Mouse (Mus musculus) MEL (cell line): ENCODE measurements around the gene Wdr70. TPM values are rescaled to one million over a fixed set of nuclear protein-coding genes. Genes with fewer than 3 reads are reported as not detected.

Experiments
- DNase-seq: peaks from one replicate; pipeline ENCODE4 v3.0.0; 2011; ENCODE audit warnings: low read depth, low spot score
- H3K27ac ChIP-seq: 2 replicates; pipeline ENCODE4 v1.5.1; 2012; ENCODE audit warnings: low read depth, mild to moderate bottlenecking, control low read depth, low read length, moderate library complexity; ENCODE audit not compliant: control insufficient read depth
- H3K27me3 ChIP-seq, 2 experiments: fragments of 150-350 bp in 1 of 2; sonication (generic) in 1 of 2; 2 replicates each; pipeline ENCODE4 v1.6.1; 2012; ENCODE audit warnings: low read length in 2 of 2, mild to moderate bottlenecking in 2 of 2, improper control_type of control experiment in 1 of 2, moderate library complexity in 1 of 2; ENCODE audit not compliant: insufficient read depth in 2 of 2, control insufficient read depth in 1 of 2
- H3K36me3 ChIP-seq, 2 experiments: 2 replicates each; pipeline ENCODE4 v1.6.1; 2012 to 2014; ENCODE audit warnings: low read length in 2 of 2, improper control_type of control experiment in 1 of 2, inconsistent platforms in 1 of 2, mild to moderate bottlenecking in 1 of 2; ENCODE audit not compliant: insufficient read depth in 2 of 2, control insufficient read depth in 1 of 2
- H3K4me1 ChIP-seq, 2 experiments: fragments of 150-350 bp in 1 of 2; sonication (generic) in 1 of 2; 2 replicates each; pipeline ENCODE4 v1.6.1; 2012; ENCODE audit warnings: low read length in 2 of 2, improper control_type of control experiment in 1 of 2, mild to moderate bottlenecking in 1 of 2; ENCODE audit not compliant: insufficient read depth in 2 of 2, control insufficient read depth in 1 of 2
- H3K4me3 ChIP-seq, 2 experiments: fragments of 150-350 bp in 1 of 2; sonication (generic) in 1 of 2; 2 replicates each; pipeline ENCODE4 v1.5.1; 2012; ENCODE audit warnings: low read depth in 2 of 2, low read length in 2 of 2, mild to moderate bottlenecking in 2 of 2, moderate library complexity in 2 of 2, control low read depth in 1 of 2, improper control_type of control experiment in 1 of 2; ENCODE audit not compliant: control insufficient read depth in 1 of 2, insufficient read depth in 1 of 2
- H3K79me2 ChIP-seq: 2 replicates; pipeline ENCODE4 v1.6.1; 2012; ENCODE audit warnings: mild to moderate bottlenecking, low read length, moderate library complexity; ENCODE audit not compliant: control insufficient read depth, poor library complexity, insufficient read depth
- H3K9ac ChIP-seq: 2 replicates; pipeline ENCODE4 v1.6.1; 2012; ENCODE audit warnings: low read depth, mild to moderate bottlenecking, control low read depth, low read length, moderate library complexity; ENCODE audit not compliant: control insufficient read depth, poor library complexity, severe bottlenecking
- H3K9me3 ChIP-seq: fragments of 150-350 bp; sonication (generic); replicated peaks from 2 replicates; pipeline ENCODE4 v1.6.1; 2012; ENCODE audit warnings: mild to moderate bottlenecking, low read length, improper control_type of control experiment, moderate library complexity; ENCODE audit not compliant: insufficient read depth
- BHLHE40 ChIP-seq: IDR thresholded peaks from 2 replicates; pipeline ENCODE4 v1.6.1; 2012; ENCODE audit warnings: low read depth, mild to moderate bottlenecking, inconsistent platforms, low read length, improper control_type of control experiment, borderline replicate concordance
- CHD1 ChIP-seq: IDR thresholded peaks from 2 replicates; pipeline ENCODE4 v1.6.1; 2012; ENCODE audit warnings: low read depth, mild to moderate bottlenecking, inconsistent platforms, low read length, improper control_type of control experiment
- CHD2 ChIP-seq: IDR thresholded peaks from 2 replicates; pipeline ENCODE4 v1.6.1; 2011; ENCODE audit warnings: low read length, improper control_type of control experiment
- CTCF ChIP-seq, 3 experiments: IDR thresholded peaks in 2 of 3; conservative IDR thresholded peaks in 1 of 3; 2 replicates each; pipeline ENCODE4 v1.5.1; 2011 to 2012; ENCODE audit warnings: low read length in 3 of 3, low read depth in 2 of 3, mild to moderate bottlenecking in 2 of 3, improper control_type of control experiment in 1 of 3, inconsistent platforms in 1 of 3, mixed read lengths in 1 of 3, moderate library complexity in 1 of 3; ENCODE audit not compliant: control insufficient read depth in 1 of 3, insufficient read depth in 1 of 3, poor library complexity in 1 of 3, severe bottlenecking in 1 of 3
- ELF1 ChIP-seq: IDR thresholded peaks from 2 replicates; pipeline ENCODE4 v1.6.1; 2014; ENCODE audit warnings: low read depth, mild to moderate bottlenecking, inconsistent platforms, low read length, improper control_type of control experiment, moderate library complexity
- EP300 ChIP-seq, 2 experiments: IDR thresholded peaks; 2 replicates each; pipeline ENCODE4 v1.6.1; 2011; ENCODE audit warnings: improper control_type of control experiment in 2 of 2, low read length in 2 of 2, low read depth in 1 of 2, mild to moderate bottlenecking in 1 of 2
- ETS1 ChIP-seq: IDR thresholded peaks from 2 replicates; pipeline ENCODE4 v1.6.1; 2012; ENCODE audit warnings: low read depth, mild to moderate bottlenecking, inconsistent platforms, low read length, improper control_type of control experiment, moderate library complexity
- GABPA ChIP-seq: IDR thresholded peaks from 2 replicates; pipeline ENCODE4 v1.6.1; 2012; ENCODE audit warnings: low read depth, mild to moderate bottlenecking, inconsistent platforms, low read length, improper control_type of control experiment, moderate library complexity
- GATA1 ChIP-seq: IDR thresholded peaks from 2 replicates; pipeline ENCODE4 v1.6.1; 2011; ENCODE audit warnings: low read depth, low read length, improper control_type of control experiment
- HCFC1 ChIP-seq: IDR thresholded peaks from 2 replicates; pipeline ENCODE4 v1.6.1; 2012; ENCODE audit warnings: low read depth, mild to moderate bottlenecking, inconsistent platforms, low read length, improper control_type of control experiment, moderate library complexity
- JUND ChIP-seq: IDR thresholded peaks from 2 replicates; pipeline ENCODE4 v1.6.1; 2011; ENCODE audit warnings: low read depth, mild to moderate bottlenecking, improper control_type of control experiment, low read length
- MAX ChIP-seq: IDR thresholded peaks from 2 replicates; pipeline ENCODE4 v1.6.1; 2011; ENCODE audit warnings: low read length, improper control_type of control experiment
- MAZ ChIP-seq: IDR thresholded peaks from 2 replicates; pipeline ENCODE4 v1.6.1; 2012; ENCODE audit warnings: low read depth, mild to moderate bottlenecking, inconsistent platforms, low read length, improper control_type of control experiment
- NELFE ChIP-seq: IDR thresholded peaks from 2 replicates; pipeline ENCODE4 v1.6.1; 2011; ENCODE audit warnings: low read depth, low read length, improper control_type of control experiment
- POLR2A ChIP-seq, 2 experiments: IDR thresholded peaks; 2 replicates each; pipeline ENCODE4 v1.6.1; 2011 to 2012; ENCODE audit warnings: low read length in 2 of 2, mild to moderate bottlenecking in 2 of 2, control low read depth in 1 of 2, improper control_type of control experiment in 1 of 2, low read depth in 1 of 2, moderate library complexity in 1 of 2; ENCODE audit not compliant: control insufficient read depth in 1 of 2, insufficient read depth in 1 of 2, poor library complexity in 1 of 2
- POLR2AphosphoS2 ChIP-seq: IDR thresholded peaks from 2 replicates; pipeline ENCODE4 v1.6.1; 2011; ENCODE audit warnings: low read length, improper control_type of control experiment
- POLR2AphosphoS5 ChIP-seq: IDR thresholded peaks from 2 replicates; pipeline ENCODE4 v1.6.1; 2012; ENCODE audit warnings: low read depth, borderline replicate concordance, mild to moderate bottlenecking, inconsistent platforms, low read length, moderate library complexity, mixed read lengths
- RAD21 ChIP-seq: IDR thresholded peaks from 2 replicates; pipeline ENCODE4 v1.6.1; 2011; ENCODE audit warnings: mild to moderate bottlenecking, low read depth, low read length, improper control_type of control experiment
- SMC3 ChIP-seq: IDR thresholded peaks from 2 replicates; pipeline ENCODE4 v1.6.1; 2011; ENCODE audit warnings: low read depth, low read length, improper control_type of control experiment
- TAL1 ChIP-seq: IDR thresholded peaks from 2 replicates; pipeline ENCODE4 v1.6.1; 2012; ENCODE audit warnings: mild to moderate bottlenecking, inconsistent platforms, low read length, moderate library complexity, mixed read lengths
- TBP ChIP-seq: IDR thresholded peaks from 2 replicates; pipeline ENCODE4 v1.8.0; 2011; ENCODE audit warnings: low read depth, low read length, improper control_type of control experiment
- UBTF ChIP-seq: IDR thresholded peaks from 2 replicates; pipeline ENCODE4 v1.6.1; 2012; ENCODE audit warnings: low read depth, mild to moderate bottlenecking, inconsistent platforms, low read length, improper control_type of control experiment, moderate library complexity, borderline replicate concordance; ENCODE audit not compliant: insufficient read depth
- USF2 ChIP-seq, 2 experiments: IDR thresholded peaks; 2 replicates each; pipeline ENCODE4 v1.6.1; 2011 to 2012; ENCODE audit warnings: improper control_type of control experiment in 2 of 2, low read length in 2 of 2, borderline replicate concordance in 1 of 2, inconsistent platforms in 1 of 2, low read depth in 1 of 2, mild to moderate bottlenecking in 1 of 2; ENCODE audit not compliant: insufficient read depth in 1 of 2
- ZC3H11A ChIP-seq: IDR thresholded peaks from 2 replicates; pipeline ENCODE4 v1.6.1; 2012; ENCODE audit warnings: low read depth, mild to moderate bottlenecking, inconsistent platforms, low read length, improper control_type of control experiment
- ZNF384 ChIP-seq: IDR thresholded peaks from 2 replicates; pipeline ENCODE4 v1.6.1; 2012; ENCODE audit warnings: low read depth, mild to moderate bottlenecking, inconsistent platforms, low read length, improper control_type of control experiment
- polyA plus RNA-seq, 2 experiments: library from polyadenylated mRNA; stranded (reverse) in 1 of 2; unstranded in 1 of 2; fragments of >175 nt in 1 of 2; fragments of >200 nt in 1 of 2; gene quantifications; 2 replicates each; pipeline versions ENCODE4 v1.2.1 to v1.2.4; 2012; ENCODE audit warnings: low replicate concordance in 2 of 2, low read depth in 1 of 2; ENCODE audit not compliant: insufficient read length in 2 of 2, insufficient read depth in 1 of 2, missing spikeins in 1 of 2
- total RNA-seq: library from RNA; depleted of rRNA; stranded (reverse); fragments of 300-350 nt; gene quantifications from 2 replicates; pipeline ENCODE4 v1.2.3, GENCODE M21; 2012

The Wdr70 gene
- total and polyA plus RNA-seq, 3 experiments: 40.7 to 48.8 TPM; not detected in 1

DNA sequence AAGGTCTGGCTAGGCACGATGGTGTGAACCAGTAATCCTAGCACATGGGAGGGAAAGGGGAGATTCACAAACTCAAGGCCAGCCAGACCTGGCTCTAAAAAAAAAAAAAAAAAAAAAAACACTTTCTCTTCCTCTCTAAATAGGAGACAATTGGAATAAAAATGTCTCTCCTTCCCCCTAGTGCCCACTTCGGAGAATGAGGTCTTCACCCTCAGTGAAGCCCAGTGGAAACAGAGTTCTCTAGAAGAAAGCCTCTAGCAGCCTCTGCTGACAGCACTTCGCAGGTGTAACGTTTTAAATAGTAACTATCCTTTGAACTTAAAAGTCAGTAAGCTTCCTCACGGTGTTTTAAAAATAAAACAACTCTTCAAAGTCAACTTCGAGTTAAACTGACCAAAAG lies 33.8 kb downstream of the Wdr70 start:
- Histone ChIP-seq H3K27me3 (no peaks in the 10 kb centered on the region), H3K4me1 (no peaks in the 10 kb centered on the region)
- TF ChIP-seq ZC3H11A (no peak), MAX (no peak), TBP (no peak), HCFC1 (no peak), ZNF384 (peak; percentile 48), JUND (no peak), POLR2AphosphoS5 (no peak), POLR2A (IDR thresholded peaks at IDR 0.05; ENCODE audit: control insufficient read depth in 1 of 2, insufficient read depth in 1 of 2, low read depth in 1 of 2, low read length in 2 of 2, poor library complexity in 1 of 2) (no peak), CHD2 (no peak), UBTF (no peak), GATA1 (no peak), USF2 (IDR thresholded peaks at IDR 0.05; ENCODE audit: borderline replicate concordance in 1 of 2, insufficient read depth in 1 of 2, low read depth in 1 of 2, low read length in 2 of 2) (no peak), MAZ (no peak), NELFE (no peak), ELF1 (no peak), BHLHE40 (no peak), POLR2AphosphoS2 (no peak), SMC3 (0 out of 2 replicates have a peak, but pooled peaks have one; percentile 13), ETS1 (no peak), CTCF (IDR thresholded peaks at IDR 0.05 in 2 of 3, conservative IDR thresholded peaks at IDR 0.05 in 1 of 3; ENCODE audit: control insufficient read depth in 1 of 3, insufficient read depth in 1 of 3, low read depth in 2 of 3, low read length in 3 of 3, poor library complexity in 1 of 3, severe bottlenecking in 1 of 3) (peak in 1 of 3 experiments; percentile 7; a peak in 1 of 6 replicates), EP300 (IDR thresholded peaks at IDR 0.05; ENCODE audit: low read depth in 1 of 2, low read length in 2 of 2) (no peak), TAL1 (no peak), GABPA (no peak), RAD21 (peak; percentile 5), CHD1 (no peak)

More for the DNA sequence above, 33.8 kb downstream of the Wdr70 start:
- no peak overlapping the region for H3K27ac ChIP-seq
- no peak for DNase-seq
- no peaks in the 10 kb centered on the region; a peak in 2 of 4 replicates for H3K36me3 ChIP-seq
- no peak overlapping the region for H3K9ac ChIP-seq
- no peaks in the 10 kb centered on the region for H3K9me3 ChIP-seq
- H3K4me3 ChIP-seq: no peak overlapping the region
- no peaks in the 10 kb centered on the region for H3K79me2 ChIP-seq
